Mouse (Mus musculus) hindlimb bud, embryonic 11.5 days (tissue): ENCODE data around the gene Gfer.
A peak's percentile ranks its signal among the peaks of the same experiment; 100 is the strongest.
"Not testable (repeated sequence)": the region's sequence is repeated elsewhere in the genome, so short reads cannot be mapped to it uniquely, and the experiment has no call there.

Experiments used
- DNase-seq: peaks from one replicate; pipeline ENCODE4 v3.0.0-alpha.2; 2012; ENCODE audit warnings: low read depth, low spot score; ENCODE audit errors: extremely low spot score

Gene Gfer

GRCm38 (mm10) chr17:24689251-24690081, 6.5 kb downstream of the Gfer start, which contains the start of gene Syngr3:
Gene Syngr3, minus strand, starts transcription at chr17:24689955.
- DNase-seq = no peak

- DNase-seq = no peak
Measured at GRCm38 (mm10) chr17:24687599-24687998, 8.4 kb downstream of the Gfer start.

GRCm38 (mm10) chr17:24687146-24687595, 8.8 kb downstream of the Gfer start:
- DNase-seq = no peak

GRCm38 (mm10) chr17:24686514-24686913, 9.4 kb downstream of the Gfer start:
- no peak for DNase-seq

- DNase-seq = no peak
Measured at GRCm38 (mm10) chr17:24677500-24678080, 18.4 kb downstream of the Gfer start.

- DNase-seq = no peak
Measured at GRCm38 (mm10) chr17:24676877-24677276, 19.1 kb downstream of the Gfer start.

- peak; percentile 54 for DNase-seq
Measured at GRCm38 (mm10) chr17:24676187-24676586, 19.8 kb downstream of the Gfer start.

- DNase-seq = no peak
Measured at GRCm38 (mm10) chr17:24674277-24674676, 21.7 kb downstream of the Gfer start.

- DNase-seq = no peak
Measured at GRCm38 (mm10) chr17:24672141-24672540, 23.8 kb downstream of the Gfer start.

- DNase-seq = no peak
Measured at GRCm38 (mm10) chr17:24671346-24671745, 24.6 kb downstream of the Gfer start.

- no peak for DNase-seq
Measured at GRCm38 (mm10) chr17:24670246-24670844, 25.6 kb downstream of the Gfer start.

- peak; percentile 56 for DNase-seq
Measured at GRCm38 (mm10) chr17:24669545-24670245, 26.3 kb downstream of the Gfer start, which contains the start of gene Zfp598. Gene Zfp598, plus strand, starts transcription at chr17:24669687.

- DNase-seq = not testable (repeated sequence)
Measured at GRCm38 (mm10) chr17:24669214-24669544, 26.8 kb downstream of the Gfer start.

- DNase-seq = no peak
Measured at GRCm38 (mm10) chr17:24667416-24667815, 28.5 kb downstream of the Gfer start.

GRCm38 (mm10) chr17:24667011-24667410, 28.9 kb downstream of the Gfer start:
- not testable (repeated sequence) for DNase-seq

GRCm38 (mm10) chr17:24658017-24658758, 37.8 kb downstream of the Gfer start, which contains the start of gene Npw:
Gene Npw, minus strand, starts transcription at chr17:24658457.
- DNase-seq = no peak

- no peak for DNase-seq
Measured at GRCm38 (mm10) chr17:24654969-24655368, 41.0 kb downstream of the Gfer start.

GRCm38 (mm10) chr17:24653967-24654710, 41.8 kb downstream of the Gfer start:
- no peak for DNase-seq

GRCm38 (mm10) chr17:24651835-24652234, 44.1 kb downstream of the Gfer start:
- no peak for DNase-seq

- DNase-seq = no peak
Measured at GRCm38 (mm10) chr17:24650766-24651165, 45.2 kb downstream of the Gfer start.
